Mouse (Mus musculus) brain, embryonic 14.5 days (tissue): ENCODE results near the gene Tmem121b.

Experiments used
- CTCF ChIP-seq: fragments of 200-500 bp; IDR thresholded peaks from 2 replicates; pipeline ENCODE4 v1.5.1; 2012; ENCODE audit warnings: inconsistent platforms, mild to moderate bottlenecking, moderate library complexity, borderline replicate concordance; ENCODE audit not compliant: insufficient read depth, insufficient read length; ENCODE audit errors: extremely low read depth
- POLR2A ChIP-seq: fragments of 200-500 bp; IDR thresholded peaks from 2 replicates; pipeline ENCODE4 v1.6.1; 2012; ENCODE audit warnings: mild to moderate bottlenecking, inconsistent platforms, borderline replicate concordance; ENCODE audit not compliant: poor library complexity, insufficient read depth, insufficient read length, severe bottlenecking; ENCODE audit errors: extremely low read depth

DNA sequence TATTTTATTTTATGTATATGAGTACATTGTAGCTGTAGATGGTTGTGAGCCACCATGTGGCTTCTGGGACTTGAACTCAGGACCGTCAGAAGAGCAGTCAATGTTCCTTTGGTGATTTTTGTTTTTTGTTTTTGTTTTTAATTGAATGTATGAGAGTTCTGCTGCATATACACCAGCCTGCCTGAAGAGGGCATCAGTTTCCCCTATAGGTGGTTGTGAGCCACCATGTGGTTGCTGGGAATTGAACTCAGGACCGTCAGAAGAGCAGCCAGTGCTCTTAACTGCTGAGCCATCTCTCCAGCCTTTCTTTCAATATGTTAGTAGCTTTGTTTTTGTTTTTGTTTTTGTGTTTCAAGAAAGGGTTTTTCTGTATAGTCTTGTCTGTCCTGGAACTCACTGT is 42.7 kb upstream of the Tmem121b start:
- TF ChIP-seq CTCF (no peak), POLR2A (no peak)
